ENCODE assay signal across 22 mouse cellular contexts in the genomic region with DNA sequence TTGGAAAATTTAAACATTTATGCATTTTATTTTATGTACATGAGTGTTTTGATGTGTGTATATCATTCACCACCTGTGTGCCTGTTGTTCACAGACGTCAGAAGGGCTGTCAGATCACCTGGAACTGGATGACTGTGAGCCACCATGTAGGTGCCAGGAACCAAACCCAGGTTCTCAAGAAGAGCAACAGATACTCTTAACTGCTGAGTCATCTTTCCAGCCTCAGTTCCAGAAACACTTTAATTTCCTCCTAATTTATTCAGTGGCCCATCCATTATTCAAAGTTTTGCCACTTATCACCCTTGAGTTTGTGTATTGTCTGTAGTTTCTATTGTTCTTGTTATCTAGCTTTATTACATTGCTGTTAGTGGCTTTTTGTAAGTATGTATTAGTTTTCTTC. TPM values are rescaled to one million over a fixed set of nuclear protein-coding genes. Genes with fewer than 3 reads are reported as not detected.
"Had no signal": no experiment of that assay in that cellular context is flagged by ENCODE, and none has a peak within 500 bp of the region (broad histone marks: within the 10 kb centered on the region; RNA-seq: fewer than 3 reads in every experiment).

No protein-coding gene starts in this region.

- H3K4me1 ChIP-seq: kidney, embryonic 15.5 days; limb, embryonic 13.5 days; lung, embryonic 15.5 days had no signal

- H3K27me3 ChIP-seq: kidney, embryonic 15.5 days; limb, embryonic 13.5 days; liver, embryonic 15.5 days; lung, embryonic 15.5 days; megakaryocyte, embryonic 14.5 days had no signal

- H3K36me3 ChIP-seq: kidney, embryonic 15.5 days; limb, embryonic 13.5 days; liver, embryonic 15.5 days; lung, embryonic 15.5 days had no signal

- H3K4me3 ChIP-seq: kidney, embryonic 15.5 days; limb, embryonic 13.5 days; liver, embryonic 15.5 days; lung, embryonic 15.5 days; megakaryocyte, embryonic 14.5 days had no signal

- H3K9ac ChIP-seq: kidney, embryonic 15.5 days; limb, embryonic 13.5 days; liver, embryonic 15.5 days; lung, embryonic 15.5 days had no signal

- H3K9me3 ChIP-seq: kidney, embryonic 15.5 days; liver, embryonic 15.5 days; lung, embryonic 15.5 days had no signal

- H3K27ac ChIP-seq: kidney, embryonic 15.5 days; limb, embryonic 13.5 days; liver, embryonic 15.5 days; lung, embryonic 15.5 days; macrophage had no signal

- DNase-seq: kidney, adult 2 months; kidney, postnatal 14 days; left cerebral cortex, postnatal 4 days; lung, postnatal 14 days; right cerebral cortex, postnatal 14 days; thymus, postnatal 4 days had no signal

- H3K4me2 ChIP-seq: kidney, embryonic 15.5 days; limb, embryonic 13.5 days; liver, embryonic 15.5 days; lung, embryonic 15.5 days; midbrain, embryonic 11.5 days had no signal

- ATAC-seq: midbrain, embryonic 16.5 days had no signal

RNA-seq across cellular contexts. Expression of a gene that starts 7.0 kb away (rescaled TPM):
- total RNA-seq: layer of hippocampus, adult 8-10 months; layer of hippocampus, postnatal 14 days; left cerebral cortex, adult 18-20 months; left cerebral cortex, postnatal 10 days had no signal
- polyA plus RNA-seq: kidney, embryonic 15.5 days; limb, embryonic 13.5 days; midbrain, embryonic 11.5 days; midbrain, embryonic 16.5 days; neural tube, embryonic 14.5 days had no signal

RNA-seq across cellular contexts. Expression of a gene that starts 11.4 kb away (rescaled TPM):
- total RNA-seq: layer of hippocampus, adult 8-10 months; layer of hippocampus, postnatal 14 days; left cerebral cortex, adult 18-20 months; left cerebral cortex, postnatal 10 days; left cerebral cortex, postnatal 4 days had no signal
- polyA plus RNA-seq: kidney, adult 2 months; kidney, embryonic 15.5 days; large intestine, adult 2 months; limb, embryonic 13.5 days; liver, embryonic 15.5 days; lung, embryonic 15.5 days; macrophage; midbrain, embryonic 11.5 days; midbrain, embryonic 16.5 days; neural tube, embryonic 14.5 days; stomach, embryonic 16.5 days; thymus, postnatal 0 days had no signal

RNA-seq across cellular contexts. Expression of a gene that starts 34.8 kb away (rescaled TPM):
- total RNA-seq: layer of hippocampus, adult 8-10 months; layer of hippocampus, postnatal 14 days; left cerebral cortex, adult 18-20 months; left cerebral cortex, postnatal 10 days; left cerebral cortex, postnatal 4 days had no signal
- polyA plus RNA-seq: midbrain, embryonic 11.5 days; midbrain, embryonic 16.5 days; neural tube, embryonic 14.5 days had no signal
